Mouse (Mus musculus) heart, embryonic 12.5 days (tissue): ENCODE results near the gene Iyd. TPM values are rescaled to one million over a fixed set of nuclear protein-coding genes. Genes with fewer than 3 reads are reported as not detected.

Source experiments
- ATAC-seq: fragments of 200-750 bp; cut with Nextera tagmentation; 2 replicates; pipeline ENCODE4 v1.8.0; 2017; ENCODE audit warnings: moderate TSS enrichment, moderate library complexity; ENCODE audit not compliant: insufficient number of reproducible peaks, low FRiP score
- H3K27ac ChIP-seq: fragments of 300-500 bp; sonication (generic); 2 replicates; pipeline ENCODE4 v1.5.1; 2016; ENCODE audit warnings: mild to moderate bottlenecking, moderate library complexity; ENCODE audit not compliant: poor library complexity, severe bottlenecking
- H3K27me3 ChIP-seq: fragments of 300-500 bp; sonication (generic); replicated peaks from 2 replicates; pipeline ENCODE4 v1.6.1; 2016; ENCODE audit warnings: mild to moderate bottlenecking, moderate library complexity
- H3K36me3 ChIP-seq: fragments of 300-500 bp; sonication (generic); 2 replicates; pipeline ENCODE4 v1.6.1; 2016; ENCODE audit warnings: mild to moderate bottlenecking, moderate library complexity
- H3K4me1 ChIP-seq: fragments of 300-500 bp; sonication (generic); replicated peaks from 2 replicates; pipeline ENCODE4 v1.6.1; 2016; ENCODE audit warnings: mild to moderate bottlenecking
- H3K4me2 ChIP-seq: fragments of 300-500 bp; sonication (generic); 2 replicates; pipeline ENCODE4 v1.6.1; 2016; ENCODE audit warnings: mild to moderate bottlenecking, moderate library complexity
- H3K4me3 ChIP-seq: fragments of 300-500 bp; sonication (generic); 2 replicates; pipeline ENCODE4 v1.5.1; 2016; ENCODE audit warnings: mild to moderate bottlenecking
- H3K9ac ChIP-seq: fragments of 300-500 bp; sonication (generic); 2 replicates; pipeline ENCODE4 v1.6.1; 2016; ENCODE audit warnings: mild to moderate bottlenecking, moderate library complexity
- H3K9me3 ChIP-seq: fragments of 300-500 bp; sonication (generic); replicated peaks from 2 replicates; pipeline ENCODE4 v1.6.1; 2016; ENCODE audit warnings: mild to moderate bottlenecking, moderate library complexity
- WGBS: fragments of 180-500 bp; shearing (Covaris S2); methylation state at CpG from one replicate; pipeline ENCODE4 v1.1.7; 2016; 5-methylcytosine and 5-hydroxymethylcytosine counted together
- polyA plus RNA-seq: library from polyadenylated mRNA; unstranded; fragments of >200 nt; fragmentation: Nextera tagmentation; extraction: Ambion mirVana; gene quantifications from 2 replicates; pipeline ENCODE4 v1.2.1, GENCODE M21; 2016

Gene Iyd
- polyA plus RNA-seq, 1 experiment from 2014 or later: 0.49 TPM

GRCm38 (mm10) chr10:3596697-3597096 lies 56.7 kb downstream of the Iyd start:
- Histone ChIP-seq H3K9ac (no peak overlapping the region), H3K4me3 (no peak overlapping the region), H3K27ac (no peak overlapping the region), H3K36me3 (no peaks in the 10 kb centered on the region), H3K27me3 (no peaks in the 10 kb centered on the region), H3K4me1 (no peaks in the 10 kb centered on the region), H3K4me2 (no peak overlapping the region), H3K9me3 (no peaks in the 10 kb centered on the region; the same call in 1 of the 2 replicates)
- ATAC-seq: no peak
- WGBS: 43% methylated on average over 2 of the region's 2 CpGs

GRCm38 (mm10) chr10:3597760-3598159 lies 57.7 kb downstream of the Iyd start:
- no peaks in the 10 kb centered on the region for H3K36me3 ChIP-seq
- no peak overlapping the region for H3K4me2 ChIP-seq
- H3K9ac ChIP-seq: no peak overlapping the region
- 74% methylated on average over 3 of the region's 3 CpGs for whole genome bisulfite sequencing
- ATAC-seq: no peak
- H3K4me1 ChIP-seq: no peaks in the 10 kb centered on the region
- no peak overlapping the region for H3K27ac ChIP-seq
- H3K27me3 ChIP-seq: no peaks in the 10 kb centered on the region
- no peaks in the 10 kb centered on the region; the same call in 1 of the 2 replicates for H3K9me3 ChIP-seq
- no peak overlapping the region for H3K4me3 ChIP-seq

Other genes starting within 250 kb of the Iyd start
- 217 and 222 TPM in 2 replicates for gene Ppp1r14c, start 174.2 kb upstream of the Iyd start, polyA plus RNA-seq
- gene Plekhg1, start 200.1 kb downstream of the Iyd start, polyA plus RNA-seq: 8.6 and 9.5 TPM in 2 replicates